Mouse (Mus musculus): ENCODE data around the gene Ldhd.

Gene Ldhd

DNA sequence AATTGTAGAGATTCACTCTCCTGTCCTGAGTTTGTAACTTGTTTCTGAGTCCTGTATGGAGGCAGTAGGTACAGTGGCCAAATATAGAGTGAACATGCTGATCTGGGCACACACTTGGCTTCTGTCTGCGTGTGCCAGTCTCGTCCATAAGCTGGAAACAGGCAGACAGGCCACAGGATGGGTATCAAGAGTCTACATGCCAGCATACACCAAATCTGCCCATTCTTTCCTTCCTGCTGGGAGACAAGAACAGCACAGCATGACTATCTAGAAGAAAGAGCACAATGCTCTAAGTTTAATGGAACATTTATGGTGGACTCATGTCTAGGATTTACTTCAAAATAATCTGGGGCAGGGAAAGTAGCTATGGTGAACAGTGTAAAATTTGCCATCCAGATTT, 35.2 kb downstream of the Ldhd start:
- DNase-seq (ENCODE audit: low spot score): no peak

DNA sequence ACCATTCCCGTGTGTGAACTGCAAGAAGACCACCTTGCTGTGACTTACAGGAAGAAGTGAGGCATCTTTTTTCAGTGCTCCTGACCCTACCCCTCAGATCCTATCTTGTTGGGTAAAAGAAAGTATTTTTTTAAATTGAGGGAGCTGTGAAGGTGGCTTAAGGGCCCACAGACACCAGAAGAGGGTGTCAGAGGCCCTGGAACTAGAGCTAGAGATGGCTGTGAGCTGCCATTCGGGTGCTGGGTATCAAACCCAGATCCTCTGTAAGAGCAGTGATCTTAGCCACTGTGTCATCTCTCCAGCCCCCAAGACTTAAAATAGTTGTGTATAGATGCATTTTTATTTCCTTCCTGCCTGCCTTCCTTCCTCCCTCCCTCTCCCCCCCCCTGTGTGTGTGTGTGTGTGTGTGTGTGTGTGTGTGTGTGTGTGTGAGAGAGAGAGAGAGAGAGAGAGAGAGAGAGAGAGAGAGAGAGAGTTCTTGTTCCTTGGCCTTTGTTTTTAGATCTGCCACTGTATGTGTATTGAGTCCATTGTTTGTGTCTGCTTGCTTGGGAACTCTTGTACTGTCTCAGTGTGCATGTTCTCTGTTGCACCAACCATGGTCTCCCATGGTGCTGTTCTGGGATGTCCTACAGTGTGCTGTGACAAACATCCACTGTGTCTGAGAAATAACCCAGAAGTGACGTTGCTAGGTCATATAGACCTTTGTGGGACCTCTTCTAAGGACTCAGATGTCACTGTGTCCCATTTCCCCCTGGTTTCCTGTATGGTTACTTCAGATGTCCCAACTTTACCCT, 35.9 kb downstream of the Ldhd start:
- no peak for DNase-seq (ENCODE audit: low spot score)

DNA sequence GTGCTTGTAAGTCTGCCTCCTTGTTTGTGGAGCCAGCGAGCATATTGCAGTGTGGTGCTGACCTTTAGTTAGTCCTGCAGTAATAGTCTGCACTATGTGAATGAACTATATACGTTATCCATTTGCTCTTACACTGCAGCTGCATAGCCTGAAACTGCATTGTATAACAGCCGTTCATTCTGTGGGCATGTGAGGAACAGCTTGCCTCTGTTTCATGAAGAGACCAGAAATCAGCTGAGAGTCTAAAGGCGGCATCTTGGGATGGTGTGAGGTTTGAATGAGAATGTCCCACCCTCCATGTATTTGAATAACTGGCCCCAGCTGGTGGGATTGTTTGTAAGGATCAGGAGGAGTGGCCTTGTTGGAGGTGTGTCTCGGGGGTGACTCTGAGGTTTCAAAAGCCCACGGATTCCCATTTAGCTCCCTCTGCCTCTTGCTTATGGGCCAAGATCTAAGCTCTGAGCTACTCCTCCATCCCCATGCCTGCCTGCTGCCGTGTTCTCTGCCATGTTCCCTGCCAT, 37.7 kb downstream of the Ldhd start:
- no peak for DNase-seq (ENCODE audit: low spot score)

DNA sequence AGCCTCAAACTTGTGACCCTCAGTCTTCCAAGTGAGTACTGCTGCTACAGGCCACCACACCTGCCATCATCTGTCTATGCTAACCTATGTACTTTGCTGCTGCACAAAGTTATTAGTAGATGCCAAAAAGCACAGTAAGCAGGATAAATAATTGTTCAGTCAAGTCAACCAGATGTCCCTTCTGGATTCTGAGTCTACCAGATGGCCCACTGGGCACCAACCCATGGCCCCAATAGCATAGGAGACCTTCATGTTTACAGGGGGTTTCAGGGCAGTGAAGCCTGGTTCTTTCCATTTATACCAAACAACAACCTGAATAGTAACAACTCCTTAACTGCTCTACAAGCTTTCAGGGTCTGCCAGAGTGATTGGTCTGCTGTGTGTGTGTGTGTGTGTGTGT, 39.0 kb downstream of the Ldhd start:
- DNase-seq (ENCODE audit: low spot score): no peak

DNA sequence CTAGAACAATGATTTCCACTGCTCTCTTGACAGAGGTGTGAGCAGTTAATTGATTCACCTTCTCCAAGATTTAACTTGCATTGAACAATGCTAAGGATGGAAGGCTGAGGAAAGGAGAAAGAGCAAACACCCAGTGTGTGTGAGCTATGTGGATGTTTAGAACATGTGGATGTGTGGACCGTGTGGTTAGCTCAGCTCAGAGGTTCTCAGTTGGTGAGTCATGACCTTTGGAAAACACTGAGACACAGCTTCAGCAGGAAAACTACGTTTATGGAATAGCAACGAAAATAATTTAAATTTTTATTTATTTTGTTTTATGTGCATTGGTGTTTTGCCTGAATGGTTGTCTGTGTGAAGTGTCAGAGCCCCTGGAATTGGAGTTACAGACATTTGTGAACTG, 40.0 kb downstream of the Ldhd start:
- no peak for DNase-seq (ENCODE audit: low spot score)

DNA sequence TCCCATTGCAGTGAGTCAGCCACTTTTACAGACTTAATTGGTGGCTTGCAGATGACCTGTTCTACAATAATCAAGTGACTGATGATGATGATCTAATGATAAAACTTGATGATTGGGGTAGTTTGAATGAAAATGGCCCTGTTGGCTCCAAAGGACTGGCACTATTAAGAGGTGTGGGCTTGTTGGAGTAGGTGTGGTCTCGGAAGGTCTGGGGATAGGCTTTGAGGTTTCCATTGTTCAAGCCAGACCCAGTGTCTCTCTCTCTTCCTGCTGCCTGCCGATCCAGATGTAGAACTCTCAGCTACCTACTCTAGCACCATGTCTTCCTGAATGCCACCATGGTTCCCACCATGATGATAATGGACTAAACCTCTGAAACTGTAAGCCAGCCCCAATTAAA, 41.8 kb downstream of the Ldhd start:
- DNase-seq (ENCODE audit: low spot score): no peak

DNA sequence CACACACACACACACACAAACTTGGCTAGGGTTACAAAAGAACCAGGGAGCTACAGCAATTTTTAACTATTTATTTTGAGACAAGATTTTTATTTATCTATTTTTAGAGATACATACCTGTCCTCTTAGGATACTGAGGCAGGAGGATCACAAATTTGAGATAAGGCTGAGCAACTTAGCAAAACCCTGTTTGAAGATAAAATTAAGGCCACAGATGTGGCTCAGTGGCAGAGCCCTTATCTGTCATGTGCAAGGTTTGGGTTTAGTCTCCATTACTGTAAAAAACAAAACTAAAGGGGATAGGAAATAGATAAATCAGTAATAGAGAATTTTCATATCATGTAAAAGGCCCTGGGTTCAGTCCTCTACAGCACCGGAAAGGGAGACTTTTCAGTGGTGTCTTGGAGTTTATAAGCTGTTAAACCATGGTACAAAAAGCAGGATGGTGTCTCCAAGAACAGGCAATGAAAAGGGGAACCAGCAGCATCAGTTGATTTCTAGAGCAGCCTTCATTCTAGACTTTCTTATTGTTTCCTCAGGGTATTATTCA, 42.6 kb downstream of the Ldhd start:
- no peak for DNase-seq (ENCODE audit: low spot score)

DNA sequence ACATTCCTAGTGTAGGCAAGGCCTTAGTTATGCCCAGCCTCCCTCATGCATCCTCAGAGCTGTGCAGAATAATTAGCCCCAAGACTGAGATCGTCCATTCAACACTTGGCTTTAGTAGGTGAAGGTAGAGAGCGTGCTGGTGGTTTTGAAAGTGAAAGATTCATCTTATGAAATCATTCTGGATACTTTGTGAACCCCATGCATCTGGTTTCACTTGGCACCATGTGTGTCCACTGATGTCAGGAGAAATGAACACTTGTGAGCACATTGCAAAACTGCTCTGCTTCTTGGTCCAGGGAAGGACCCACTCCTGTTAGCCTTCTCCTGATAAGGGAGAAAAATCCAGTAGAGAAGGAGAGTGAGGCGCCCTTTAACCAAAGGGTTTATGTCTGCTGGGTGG, 45.2 kb downstream of the Ldhd start:
- no peak for DNase-seq (ENCODE audit: low spot score)

DNA sequence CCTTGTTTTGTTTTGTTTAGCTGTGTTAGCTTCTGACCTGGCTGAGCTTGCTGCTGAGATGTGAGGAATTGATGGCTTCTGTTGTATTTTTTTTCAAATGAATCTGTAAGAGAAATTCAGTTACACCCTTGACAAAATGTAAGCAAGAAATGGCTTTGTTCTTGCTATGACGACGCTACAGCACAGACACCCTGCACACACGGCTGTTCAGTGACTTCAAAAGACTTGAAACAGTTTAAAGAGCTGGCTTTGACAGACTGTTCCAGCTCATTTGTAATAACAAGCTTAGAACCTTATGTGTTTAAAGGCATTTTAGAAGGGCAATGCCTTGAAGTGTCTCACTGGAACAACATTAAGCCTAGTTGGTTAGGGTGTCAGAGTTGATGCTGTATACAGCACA, 47.8 kb downstream of the Ldhd start:
- no peak for DNase-seq (ENCODE audit: low spot score)

DNA sequence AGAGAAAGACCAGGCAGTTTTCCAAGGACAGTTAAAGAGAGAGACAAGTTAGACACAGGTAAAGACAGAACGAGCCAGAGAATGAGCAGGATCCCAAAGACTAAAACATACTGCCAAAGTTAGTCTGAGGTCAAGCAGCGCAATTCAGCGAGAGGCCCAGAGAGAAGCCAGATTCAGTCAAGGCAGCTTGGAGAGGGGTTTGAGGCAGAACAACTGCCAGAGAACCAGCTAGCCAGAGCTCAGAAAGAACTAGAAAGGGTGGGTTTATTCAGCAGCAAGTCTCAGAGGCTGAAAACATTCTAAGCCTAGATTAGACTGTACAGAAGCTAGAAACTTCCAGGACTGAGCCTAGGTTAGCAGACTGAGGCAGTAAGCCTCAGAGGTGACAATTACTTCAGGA, 49.9 kb downstream of the Ldhd start:
- no peak for DNase-seq (ENCODE audit: low spot score)

DNA sequence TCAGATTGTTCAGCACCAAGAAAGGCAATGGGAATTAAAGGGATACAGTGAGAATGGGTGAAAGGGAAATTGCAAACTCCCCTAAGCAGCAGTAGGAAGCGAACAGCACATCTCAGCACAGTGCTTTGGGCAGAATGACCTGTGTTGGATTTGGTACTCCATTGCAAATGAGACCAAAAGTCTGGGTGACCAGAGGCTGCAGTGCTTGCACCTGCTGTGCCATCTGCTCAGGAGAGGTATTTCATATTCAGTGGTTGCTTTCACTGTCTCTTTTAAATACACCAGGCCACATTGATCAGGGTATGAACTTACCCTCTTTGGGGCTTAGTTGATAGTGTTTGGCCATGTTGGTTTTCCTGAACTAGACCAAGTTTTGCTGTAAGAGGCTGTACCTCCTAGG, 50.9 kb downstream of the Ldhd start:
- no peak for DNase-seq (ENCODE audit: low spot score)

DNA sequence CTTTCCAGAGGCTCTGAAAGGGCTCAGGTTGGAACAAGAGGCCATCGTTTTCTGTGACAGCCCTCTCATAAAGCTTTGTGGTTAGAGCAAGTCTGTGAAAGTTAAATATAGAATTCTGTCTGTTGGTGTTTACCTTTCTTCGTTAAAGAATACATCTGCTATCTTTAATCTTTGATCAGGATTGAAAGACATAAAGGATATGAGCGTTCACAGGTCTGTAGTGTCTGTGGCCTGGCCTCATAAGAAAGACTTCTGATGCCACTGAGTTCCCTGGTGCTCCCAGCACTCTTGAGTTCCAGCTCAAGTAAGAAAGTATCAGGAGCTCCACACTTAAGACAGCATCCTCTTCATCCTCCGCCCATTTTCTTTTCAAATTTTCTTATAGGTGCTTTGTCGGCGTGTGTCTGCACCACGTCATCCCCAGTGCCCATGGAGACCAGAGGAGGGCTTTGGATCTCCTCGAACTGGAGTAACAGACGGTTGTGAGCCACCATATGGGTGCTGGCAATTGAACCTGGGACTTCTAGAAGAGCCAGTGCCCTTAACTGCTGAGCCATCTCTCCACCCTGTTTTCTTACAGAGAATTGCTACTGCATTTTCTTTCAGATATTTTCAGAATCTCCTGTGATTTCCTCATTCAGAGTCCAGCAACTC, 52.2 kb downstream of the Ldhd start:
- DNase-seq (ENCODE audit: low spot score): no peak

DNA sequence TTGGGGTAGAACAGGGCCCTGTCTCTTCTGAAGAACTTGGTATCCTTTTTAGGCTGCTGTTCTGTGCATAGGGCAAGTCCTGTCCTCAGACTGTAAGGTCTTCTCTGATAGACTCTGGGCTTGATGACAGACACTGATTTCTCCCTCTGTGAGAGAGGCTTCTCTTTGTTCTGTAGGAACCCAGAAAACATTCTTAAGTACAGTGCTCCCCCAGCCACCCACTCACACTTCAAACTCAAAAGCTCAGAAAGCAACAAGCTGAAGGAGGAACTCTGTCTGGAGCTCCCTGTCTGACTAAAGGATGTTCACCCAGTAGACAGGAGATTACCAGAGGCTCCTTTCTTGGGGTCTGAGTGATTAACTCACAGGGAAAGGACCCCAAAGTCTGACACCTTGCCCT, 53.7 kb downstream of the Ldhd start:
- DNase-seq (ENCODE audit: low spot score): no peak

DNA sequence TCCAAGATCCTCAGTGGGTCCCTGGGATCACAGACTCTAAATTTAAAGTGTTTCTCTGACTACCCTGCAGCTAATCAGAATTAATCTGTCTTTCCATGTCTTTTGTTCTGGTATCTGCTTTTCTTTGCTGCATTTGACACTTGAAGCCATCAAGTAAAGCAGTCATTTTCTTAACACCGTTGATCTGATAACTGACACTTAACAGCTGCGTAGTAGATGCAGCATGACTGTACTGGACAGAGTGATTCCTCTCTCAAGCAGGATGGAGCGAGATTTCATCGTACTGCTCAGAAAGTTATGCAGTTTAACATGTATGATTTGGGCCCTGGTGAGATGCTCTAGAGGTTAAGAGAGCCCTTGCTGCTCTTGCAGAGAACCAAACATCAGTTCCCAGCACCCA, 54.7 kb downstream of the Ldhd start:
- DNase-seq (ENCODE audit: low spot score): no peak

DNA sequence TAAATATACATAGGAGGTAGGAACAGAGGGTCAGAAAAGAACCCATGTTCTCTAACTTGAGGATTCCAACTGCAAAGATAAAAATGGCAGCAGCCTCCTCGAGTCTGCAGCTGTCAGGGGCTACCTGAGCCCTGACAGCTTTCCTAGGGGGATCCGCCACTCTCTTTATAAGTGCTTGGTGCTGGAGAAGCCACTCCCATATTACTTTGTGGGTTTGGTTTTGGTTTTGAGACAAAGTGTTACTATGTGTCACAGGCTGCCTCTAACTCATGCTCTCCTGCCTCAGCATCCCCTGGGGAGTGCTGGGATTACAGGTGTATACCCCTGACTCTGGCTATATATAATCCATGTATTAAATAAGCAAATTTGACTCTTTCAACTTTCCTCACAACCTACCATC, 56.2 kb downstream of the Ldhd start:
- no peak for DNase-seq (ENCODE audit: low spot score)

Measured in testis, postnatal 10 days (tissue).